Mouse (Mus musculus) layer of hippocampus, adult 18-20 months (tissue): Measurements from ENCODE around the gene Smad9. TPM values are rescaled to one million over a fixed set of nuclear protein-coding genes. Genes with fewer than 3 reads are reported as not detected.

Source experiments
- DNase-seq, 2 experiments: peaks; one replicate each; pipeline ENCODE4 v3.0.0; 2022; ENCODE audit warnings: low spot score in 2 of 2
- long read RNA-seq: library from polyadenylated mRNA; stranded (forward); transcript quantifications from one replicate; pipeline ENCODE4 v2.0.0, GENCODE M21; 2021
- total RNA-seq, 2 experiments: library from RNA; stranded (reverse); gene quantifications; 2 replicates each; pipeline ENCODE4 v1.2.3; 2021

Gene Smad9
- total RNA-seq: 1 to 10 TPM; 7.4 to 8.8 TPM
- long read RNA-seq, partial matches to known transcripts: 1 of 3 reads
- long read RNA-seq, other reads (novel, unspliced or antisense): 2 of 3 reads

DNA sequence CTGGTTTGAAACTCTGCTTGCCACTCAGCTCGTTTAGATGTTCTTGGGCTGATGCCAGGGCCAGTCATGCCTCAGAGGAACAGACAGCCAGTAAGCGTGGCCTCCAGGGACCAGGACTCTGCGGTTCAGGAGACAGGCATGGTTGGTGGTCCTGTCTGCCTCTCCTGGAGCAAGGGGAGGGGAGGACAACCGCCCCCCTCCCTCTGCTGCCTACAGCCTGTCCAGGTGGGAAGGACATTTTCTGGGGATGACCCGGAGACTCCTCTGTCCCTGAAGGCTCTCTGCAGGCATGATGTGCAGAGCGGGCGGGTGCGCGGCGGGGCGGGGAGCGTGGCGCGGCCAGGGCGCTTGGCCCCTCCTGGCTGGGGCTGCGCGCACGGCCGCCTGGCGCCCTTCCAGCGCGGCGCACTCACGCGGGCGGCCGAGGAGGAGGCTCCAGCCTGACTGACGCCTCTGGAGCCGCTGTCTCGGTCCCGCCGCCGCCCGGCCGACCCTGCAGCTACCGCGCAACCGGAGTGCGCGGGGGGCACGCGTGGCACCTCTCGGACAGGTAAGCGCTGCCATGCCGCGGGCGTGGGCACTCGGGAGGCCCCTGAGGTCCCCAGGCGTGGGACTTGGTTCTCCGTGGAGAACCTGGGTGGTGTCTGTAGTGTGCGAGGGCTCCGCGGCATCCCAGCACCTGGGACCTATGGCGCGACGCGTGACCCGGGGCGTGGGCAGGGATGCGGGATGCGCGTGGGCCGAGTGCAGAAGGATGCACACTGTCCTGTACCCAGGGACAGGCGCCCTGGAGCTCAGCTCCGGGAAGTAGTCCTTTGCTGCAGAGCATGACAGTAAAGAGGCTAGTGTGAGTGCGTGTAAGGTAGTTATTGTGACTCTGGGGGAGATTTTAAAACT is at the start of gene Smad9:
Gene Smad9 (plus strand): TSS at position 438 of the 897 bp plus-strand sequence.
- peak; percentile 56 to 68 for DNase-seq

DNA sequence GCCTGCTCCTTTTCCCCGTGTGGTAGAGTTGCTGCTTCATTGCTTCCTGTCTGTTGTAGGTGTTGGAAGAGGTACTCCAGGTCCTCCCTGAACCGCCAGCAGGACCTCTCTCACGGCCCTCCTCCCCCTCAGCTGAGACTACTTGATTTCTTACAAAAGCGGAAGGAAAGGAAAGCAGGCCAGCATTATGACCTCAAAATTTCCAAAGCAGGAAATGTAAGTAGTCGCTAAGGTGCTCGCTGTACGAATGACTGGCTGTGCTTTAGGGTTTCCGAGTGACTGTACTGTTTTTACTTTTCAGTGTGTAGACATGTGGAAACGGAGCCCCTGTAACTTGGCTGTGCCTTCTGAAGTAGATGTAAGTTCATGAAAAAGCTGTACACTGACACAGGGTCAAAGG is 46.4 kb upstream of the Smad9 start:
- DNase-seq: no peak

DNA sequence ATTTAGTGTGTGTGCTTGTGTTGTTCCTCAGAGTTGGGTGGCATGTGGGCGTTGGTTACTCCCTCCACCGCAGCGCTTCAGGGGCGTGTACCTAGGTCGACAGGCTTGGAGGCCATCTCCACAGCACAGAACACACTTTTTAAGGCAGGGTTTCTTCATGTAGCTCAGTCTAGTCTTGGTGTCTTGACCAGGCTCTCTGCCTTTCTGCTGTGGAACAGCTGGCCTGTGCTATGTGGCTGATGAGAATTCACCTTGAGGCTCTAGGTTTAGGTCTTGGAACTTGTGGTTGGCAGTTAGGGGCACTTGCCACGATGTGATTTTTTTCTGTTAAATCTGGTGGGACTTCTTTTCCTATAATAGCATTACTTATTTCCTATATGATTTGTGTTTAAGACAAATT is 41.1 kb upstream of the Smad9 start, which contains the start of gene Gm21958:
Gene Gm21958 (minus strand): TSS at position 101 of the 400 bp plus-strand sequence.
- no peak for DNase-seq

DNA sequence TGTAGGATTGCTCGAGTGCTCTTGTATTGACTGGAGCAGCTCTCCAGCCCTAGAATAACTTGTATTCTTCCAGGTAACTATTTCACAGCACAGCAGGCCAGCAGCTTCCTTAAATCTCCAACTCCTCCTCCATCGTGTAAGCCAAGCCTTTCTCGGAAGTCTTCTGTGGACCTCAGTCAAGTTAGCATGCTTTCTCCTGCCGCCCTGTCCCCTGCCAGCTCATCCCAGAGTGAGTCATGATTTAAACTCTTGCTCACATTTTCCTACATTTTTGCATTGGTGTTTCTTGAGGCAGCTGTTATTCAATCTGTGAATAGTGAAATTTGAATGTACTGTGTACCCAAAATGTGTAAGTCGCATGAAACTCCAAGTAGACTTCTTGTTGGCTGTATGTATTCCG is 39.9 kb upstream of the Smad9 start:
- peak in 1 of 2 experiments; percentile 38 for DNase-seq

DNA sequence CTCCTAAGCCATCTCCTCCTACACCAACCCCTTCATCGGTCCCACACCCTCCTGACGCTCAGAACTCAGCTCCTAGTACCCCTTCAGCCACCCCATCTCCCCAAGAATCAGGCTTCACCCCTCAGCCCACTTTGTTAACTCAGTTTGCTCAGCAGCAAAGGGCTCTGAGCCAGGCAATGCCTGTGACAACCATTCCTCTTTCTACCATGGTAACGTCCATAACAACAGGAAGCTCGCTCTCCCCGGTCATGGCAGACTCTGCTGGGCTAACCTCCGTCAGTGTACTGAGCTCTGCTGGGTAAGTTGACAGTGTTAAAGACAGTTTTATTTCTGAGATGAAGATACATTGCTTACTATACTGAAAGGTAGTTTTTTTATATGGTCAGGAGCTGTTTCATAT is 38.0 kb upstream of the Smad9 start:
- no peak for DNase-seq

DNA sequence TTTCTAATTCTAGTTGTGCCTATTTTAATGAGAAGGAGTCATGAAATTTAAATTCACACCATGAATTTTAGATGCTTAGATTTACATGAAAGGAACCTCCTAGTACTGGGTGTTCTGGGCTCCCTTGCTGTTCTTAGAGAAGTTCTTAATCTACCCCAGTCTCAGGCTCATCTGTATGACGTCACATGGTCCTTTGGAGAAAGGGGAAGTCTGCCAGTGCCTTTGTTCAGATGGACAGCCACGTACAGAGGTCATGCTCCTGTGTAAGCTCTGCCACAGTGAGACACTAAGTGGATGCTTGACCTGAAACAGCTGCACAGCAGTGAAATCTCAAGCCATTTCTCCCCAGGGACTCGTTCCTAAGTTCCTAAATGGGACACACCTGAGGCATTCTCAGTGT is 36.4 kb upstream of the Smad9 start:
- DNase-seq: no peak

DNA sequence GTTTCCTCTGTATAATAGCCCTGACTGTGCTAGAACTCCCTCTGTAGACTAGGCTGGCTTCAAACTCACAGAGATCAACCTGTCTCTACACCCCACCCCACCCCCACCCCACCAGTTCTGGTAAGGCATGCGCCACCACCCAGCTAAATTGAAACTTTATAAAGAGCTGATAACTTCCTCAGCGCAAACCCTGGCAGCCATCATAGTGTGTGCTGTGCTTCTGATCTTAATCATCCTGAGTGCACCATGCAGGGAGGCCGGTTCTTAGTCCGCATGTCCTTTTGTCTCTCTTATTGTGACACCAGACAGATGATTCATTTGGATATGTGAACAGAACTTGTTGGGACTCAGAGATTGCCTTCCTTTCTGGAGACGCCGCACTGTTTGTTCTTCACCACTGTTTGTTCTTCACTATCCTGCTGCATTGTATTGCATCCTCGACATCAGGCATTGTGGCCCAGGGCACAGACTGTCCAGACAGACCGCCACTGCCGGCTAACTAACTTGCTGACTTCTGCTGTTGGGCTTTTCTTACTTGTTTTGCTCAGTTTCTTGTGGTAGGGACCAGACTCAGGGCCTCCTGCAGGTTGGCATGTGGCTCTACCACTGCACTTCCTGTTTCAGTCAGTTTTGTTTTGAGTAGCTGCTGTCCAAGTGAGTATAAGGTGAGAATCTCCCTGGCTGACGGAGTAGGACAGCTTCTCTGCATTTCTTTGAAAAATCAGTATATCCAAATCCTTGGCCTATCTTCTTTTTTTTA is 31.5 kb upstream of the Smad9 start:
- DNase-seq: no peak

DNA sequence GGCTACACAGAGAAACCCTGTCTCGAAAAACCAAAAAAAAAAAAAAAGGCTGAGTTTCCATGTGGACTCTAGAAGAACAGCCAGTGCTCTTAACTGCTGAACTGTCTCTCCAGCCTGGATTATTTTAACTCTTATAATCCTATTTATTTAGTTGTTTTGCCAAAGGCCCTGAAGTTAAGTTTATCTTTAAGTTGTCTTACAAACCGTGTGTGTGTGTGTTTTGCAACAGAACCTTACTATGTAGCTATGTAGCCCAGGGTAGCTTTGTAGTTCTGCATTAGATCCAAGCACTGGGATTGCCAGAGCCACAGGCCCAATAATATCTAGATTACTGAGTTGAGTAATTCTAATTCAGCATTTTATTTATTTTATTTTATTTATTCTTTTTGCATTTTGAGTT is 30.0 kb upstream of the Smad9 start:
- no peak for DNase-seq

DNA sequence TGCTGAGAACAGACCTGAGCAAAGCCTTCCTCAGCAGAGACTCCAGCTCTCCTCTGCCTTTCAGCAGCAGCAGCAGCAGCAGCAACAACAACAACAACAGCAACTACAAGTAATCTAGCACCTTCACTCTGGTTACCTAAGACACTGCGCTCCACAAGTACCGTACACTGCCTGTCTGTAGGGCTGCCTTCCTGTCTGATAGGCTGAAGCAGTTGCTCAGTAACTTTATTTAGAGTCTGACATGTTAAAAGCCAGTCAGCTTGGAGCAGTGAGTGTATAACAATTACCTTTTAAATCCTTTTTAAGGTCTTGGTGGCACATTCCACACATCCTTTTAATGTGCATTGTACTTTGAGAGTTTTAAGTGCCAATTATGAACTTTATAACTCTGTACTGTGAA is 27.8 kb upstream of the Smad9 start:
- DNase-seq: no peak

DNA sequence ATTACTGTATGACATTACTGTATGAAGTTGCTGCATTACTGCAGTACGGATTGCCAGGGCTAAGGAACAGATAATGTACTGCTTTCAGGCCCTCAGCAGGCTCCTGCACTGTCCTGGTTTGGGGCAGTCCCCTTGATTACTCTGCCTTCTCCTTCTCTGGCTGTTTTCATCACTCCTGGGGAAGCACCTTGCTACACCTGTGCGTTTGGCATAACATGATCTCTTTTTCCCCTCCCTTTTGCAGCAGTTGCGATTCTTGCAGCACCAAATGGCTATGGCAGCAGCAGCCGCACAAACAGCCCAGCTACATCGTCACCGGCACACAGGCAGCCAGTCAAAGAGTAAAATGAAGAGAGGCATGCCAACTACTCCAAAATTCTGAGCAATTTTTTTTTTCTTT is 27.3 kb upstream of the Smad9 start:
- DNase-seq: no peak

DNA sequence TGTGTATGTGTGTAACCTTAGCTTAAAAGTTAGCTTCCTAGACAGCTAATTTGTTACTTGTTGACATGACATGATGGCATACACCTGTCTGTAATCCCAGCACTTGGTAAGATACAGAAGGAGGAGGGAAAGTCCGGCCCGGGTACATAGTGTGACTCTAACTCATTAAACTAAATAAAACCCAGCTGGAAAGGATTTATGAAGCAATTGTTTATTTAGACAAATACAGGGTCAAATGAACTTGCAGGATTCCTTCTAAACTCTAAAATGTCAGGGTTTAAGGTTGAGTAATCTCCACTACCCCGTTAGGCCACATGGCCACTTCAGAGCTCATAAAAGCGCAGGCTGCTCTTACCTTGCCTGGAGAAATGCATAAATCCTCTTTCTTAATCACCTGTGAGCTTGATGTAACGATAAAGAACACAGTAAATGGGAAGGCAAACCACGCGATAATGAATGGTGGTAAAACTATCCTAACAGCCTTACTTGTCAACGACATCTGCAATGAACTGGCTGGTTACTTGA is 23.7 kb upstream of the Smad9 start:
- no peak for DNase-seq

DNA sequence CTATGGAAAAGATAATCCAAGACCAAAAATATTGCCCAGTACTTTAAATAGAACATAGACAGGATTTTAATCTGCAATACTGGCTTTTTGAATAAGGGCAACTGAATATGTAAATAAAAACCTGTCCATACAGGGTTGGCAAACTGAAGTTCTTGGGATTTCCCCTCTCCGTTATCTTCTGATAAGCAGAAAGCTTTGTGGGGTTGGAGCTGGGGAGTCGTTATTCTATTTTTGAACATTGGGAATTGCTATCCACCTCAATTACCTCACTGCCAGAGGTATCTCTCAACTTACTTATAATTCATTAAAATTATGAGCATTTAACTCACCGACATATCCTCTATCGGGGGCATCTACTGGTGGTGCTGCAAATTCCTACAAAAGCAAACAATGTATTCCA is 23.0 kb upstream of the Smad9 start:
- no peak for DNase-seq

DNA sequence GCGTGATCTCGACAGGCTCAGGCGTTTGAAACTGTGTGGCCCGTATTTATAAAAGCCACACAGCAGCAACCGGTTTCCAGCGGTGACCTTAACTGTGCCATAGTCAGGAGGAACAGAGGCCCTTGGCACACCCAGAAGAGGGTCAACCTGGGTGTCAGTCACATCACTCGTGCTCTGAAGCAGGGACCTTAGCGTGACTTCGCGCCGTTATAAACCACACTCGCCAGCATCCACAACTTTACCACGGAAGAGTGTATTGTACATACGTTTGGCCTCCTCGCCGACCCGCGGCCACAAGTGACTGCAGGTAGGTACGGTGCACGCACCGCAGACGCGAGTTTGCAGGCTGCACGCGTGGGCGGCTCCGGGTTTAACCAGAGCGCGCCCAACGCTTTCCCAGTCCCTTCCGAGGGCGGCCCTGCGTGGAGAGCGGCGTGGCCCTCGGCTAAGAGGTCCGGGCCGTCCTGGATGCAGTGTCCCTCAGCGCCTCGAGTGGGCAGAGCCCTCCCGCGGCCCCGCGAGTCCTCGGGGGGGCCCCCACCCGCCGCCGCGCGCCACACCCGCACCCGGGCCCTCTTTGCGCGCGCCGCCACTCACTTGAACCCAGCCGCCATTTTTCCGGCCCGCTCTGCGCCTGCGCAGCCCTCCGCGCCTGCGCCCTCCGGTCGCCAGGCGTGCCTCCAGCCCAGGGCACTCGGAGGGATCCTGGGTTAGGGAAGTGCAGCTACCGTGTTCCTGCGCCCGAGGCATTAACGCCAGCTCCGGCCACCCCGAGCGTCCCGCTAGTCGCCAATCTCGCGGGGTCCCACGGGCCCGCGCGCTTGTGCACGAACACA is 20.8 kb upstream of the Smad9 start:
- peak; percentile 82 to 93 for DNase-seq

DNA sequence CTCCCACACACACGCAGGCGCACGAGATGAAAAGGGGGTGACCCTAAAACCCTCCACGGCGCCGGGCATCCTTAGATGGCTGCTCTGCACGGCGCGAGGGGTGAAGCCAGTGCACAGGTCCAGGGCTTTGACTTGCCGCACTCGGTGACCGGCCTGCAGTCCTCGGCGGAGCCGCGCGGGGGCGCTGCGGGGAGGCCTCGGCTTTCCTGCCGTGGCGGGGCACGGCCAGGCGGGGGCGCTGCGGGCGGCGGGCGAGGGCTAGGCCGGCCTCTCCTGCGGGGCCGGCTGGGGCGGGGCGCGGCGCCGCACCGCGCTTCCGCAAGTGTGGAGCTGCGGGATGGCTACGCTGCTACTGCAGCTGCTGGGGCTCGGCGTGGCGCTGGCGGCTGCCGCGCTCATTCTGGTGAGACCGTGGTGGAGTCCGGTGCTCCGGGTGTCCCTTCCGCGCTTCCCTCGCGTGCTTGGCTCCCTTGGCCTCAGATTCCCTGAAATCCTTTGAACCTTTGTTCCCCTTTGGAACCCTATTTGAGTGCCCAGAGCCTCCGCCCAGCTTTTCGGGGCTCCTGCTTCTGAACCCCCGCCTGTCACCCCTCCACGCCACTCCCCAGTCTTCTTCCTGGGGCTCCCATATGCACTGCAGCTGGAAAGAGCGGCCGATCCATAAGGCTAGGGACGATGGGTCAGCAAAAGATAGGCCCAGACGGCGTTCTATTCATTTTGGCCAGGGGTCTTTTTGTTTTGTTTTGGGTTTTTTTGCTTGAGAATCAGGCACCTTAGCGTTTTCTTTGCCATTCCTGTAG is 19.9 kb upstream of the Smad9 start, which contains the start of the genes Exosc8 and Alg5:
Gene Exosc8 (minus strand): TSS at position 147 of the 800 bp plus-strand sequence.
Gene Alg5 (plus strand): TSS at position 293 of the 800 bp plus-strand sequence.
- peak; percentile 87 to 93 for DNase-seq

DNA sequence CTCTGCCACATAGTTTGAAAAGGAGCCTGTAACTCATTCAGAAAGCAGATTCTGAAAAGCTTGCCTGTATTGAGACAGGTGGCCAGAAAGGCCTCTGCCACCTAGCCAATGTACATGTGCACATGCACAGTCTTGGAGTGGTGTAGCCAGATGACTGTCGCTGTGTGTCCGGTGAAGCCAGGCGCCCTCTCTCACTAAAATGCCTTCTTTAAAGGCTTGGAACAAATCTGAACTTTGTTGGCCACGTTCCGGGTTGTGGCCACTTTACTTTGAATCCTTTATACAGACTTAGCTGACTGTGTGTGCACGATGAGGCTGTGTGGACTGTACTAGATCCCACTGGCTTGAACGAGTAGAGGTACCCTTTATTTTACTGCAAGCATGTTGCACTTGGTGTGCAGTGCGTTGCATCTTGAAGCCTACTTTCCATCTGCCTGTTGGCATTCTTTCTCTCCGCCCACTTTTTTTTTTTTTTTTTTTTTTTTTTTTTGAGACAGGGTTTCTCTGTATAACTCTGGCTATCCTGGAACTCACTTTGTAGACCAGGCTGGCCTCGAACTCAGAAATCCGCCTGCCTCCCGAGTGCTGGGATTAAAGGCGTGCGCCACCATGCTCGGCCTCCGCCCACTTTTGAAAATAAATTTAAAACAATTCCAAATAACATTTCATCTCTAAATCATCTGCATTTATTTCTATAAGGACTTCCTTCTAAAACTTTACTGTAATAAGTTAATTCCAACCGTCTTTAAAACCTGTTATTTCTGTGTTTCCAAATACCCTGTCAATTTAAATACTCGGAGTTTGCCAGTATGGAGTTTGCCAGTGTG is 19.1 kb upstream of the Smad9 start:
- no peak for DNase-seq

DNA sequence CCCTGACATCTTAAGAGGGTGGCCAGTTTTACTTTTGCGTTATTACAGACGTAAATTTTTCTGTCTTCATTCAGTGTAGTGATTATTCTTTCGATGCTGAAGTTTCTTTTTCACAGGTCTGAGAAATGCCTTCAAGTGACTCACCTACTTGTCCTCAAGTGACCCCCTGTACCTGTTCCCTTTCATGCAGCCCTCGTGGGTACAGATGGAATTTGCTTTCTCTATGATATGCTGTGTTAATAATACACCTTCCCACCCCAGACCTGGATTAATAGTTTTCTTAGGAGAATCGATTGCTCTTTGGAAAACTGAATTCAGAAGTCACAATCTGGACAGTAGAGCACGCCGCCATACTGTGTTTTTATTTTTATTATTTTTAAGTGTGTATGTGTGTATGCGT is 18.1 kb upstream of the Smad9 start:
- no peak for DNase-seq

DNA sequence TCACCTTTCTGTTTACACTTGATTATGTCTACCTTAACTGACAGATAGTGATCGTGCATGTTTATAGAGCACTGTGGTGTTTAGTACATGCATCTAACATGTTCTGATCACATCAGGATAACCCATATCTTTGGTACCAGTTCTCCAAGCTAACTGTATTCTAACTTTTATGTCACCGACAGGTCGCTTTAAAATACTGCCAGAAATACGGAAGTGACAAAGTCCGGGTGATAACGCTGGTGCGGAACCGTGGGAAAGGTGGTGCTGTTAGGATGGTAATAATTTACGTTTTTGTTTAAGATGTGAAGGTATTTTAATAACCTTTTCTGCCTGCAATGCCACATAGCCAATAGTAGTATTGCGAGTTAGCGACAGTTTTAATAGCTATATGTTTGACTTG is 13.4 kb upstream of the Smad9 start:
- no peak for DNase-seq

DNA sequence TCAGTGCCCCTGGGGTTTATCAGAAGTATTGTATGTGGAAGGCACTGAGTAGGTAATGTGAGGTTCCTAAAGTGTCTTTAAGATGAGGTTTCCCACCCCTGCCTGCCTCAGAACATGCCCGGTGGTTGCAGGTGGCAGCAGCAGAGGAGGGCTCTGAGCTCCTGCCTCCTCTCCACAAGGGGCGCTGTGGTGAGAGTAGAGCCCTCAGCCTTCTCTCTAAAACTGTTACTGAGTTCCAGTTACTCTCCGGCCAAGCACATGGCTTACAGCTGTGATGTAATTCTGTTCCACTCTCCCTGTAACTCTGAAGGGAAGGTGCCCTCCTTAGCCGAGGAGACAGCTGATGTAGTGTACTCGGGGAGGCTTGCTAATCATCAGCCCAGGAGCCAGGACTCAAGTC is 9.6 kb upstream of the Smad9 start:
- no peak for DNase-seq

DNA sequence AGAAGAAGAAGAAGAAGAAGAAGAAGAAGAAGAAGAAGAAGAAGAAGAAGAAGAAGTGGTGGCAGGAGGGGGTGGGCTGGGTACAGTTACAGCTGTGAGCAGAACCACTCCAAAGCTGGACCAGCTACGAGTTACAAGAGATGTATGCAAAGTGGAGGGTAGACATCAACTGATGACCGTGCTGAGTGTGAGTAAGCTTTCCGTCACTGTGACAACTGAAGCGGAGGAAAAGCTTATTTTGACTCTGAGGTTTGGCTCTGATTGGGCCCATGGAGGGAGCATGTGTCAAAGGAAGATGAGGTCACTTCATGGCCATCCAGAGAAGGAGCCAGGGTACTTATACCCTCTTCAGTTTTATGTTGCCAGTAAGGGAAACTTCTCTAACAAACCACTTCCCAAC is 2.0 kb upstream of the Smad9 start:
- no peak for DNase-seq
